Mouse (Mus musculus) myocyte (in vitro differentiated cells): ENCODE measurements around the gene Gm17631.

Experiments used
- CEBPB ChIP-seq: IDR thresholded peaks from 2 replicates; pipeline ENCODE4 v1.6.1; 2011; ENCODE audit warnings: mild to moderate bottlenecking, moderate library complexity; ENCODE audit not compliant: poor library complexity, insufficient read depth, severe bottlenecking
- E2F4 ChIP-seq: IDR thresholded peaks from one replicate; pipeline ENCODE4 v1.6.1; 2011; ENCODE audit warnings: mild to moderate bottlenecking, control low read depth, moderate library complexity; ENCODE audit not compliant: insufficient read depth
- MAX ChIP-seq: IDR thresholded peaks from one replicate; pipeline ENCODE4 v1.6.1; 2011; ENCODE audit warnings: low read depth, mild to moderate bottlenecking, control low read depth
- MYOD1 ChIP-seq, 3 experiments: IDR thresholded peaks; one replicate each; pipeline ENCODE4 v1.6.1; 2011; ENCODE audit warnings: control low read depth in 2 of 3, low read depth in 2 of 3, mild to moderate bottlenecking in 2 of 3, moderate library complexity in 1 of 3; ENCODE audit not compliant: insufficient read length in 2 of 3, control insufficient read depth in 1 of 3
- POLR2A ChIP-seq: IDR thresholded peaks from one replicate; pipeline ENCODE4 v1.6.1; 2011; ENCODE audit warnings: low read depth, mild to moderate bottlenecking, control low read depth, moderate library complexity; ENCODE audit not compliant: insufficient read length
- POLR2AphosphoS2 ChIP-seq: IDR thresholded peaks from one replicate; pipeline ENCODE4 v1.6.1; 2011; ENCODE audit warnings: low read depth, control low read depth; ENCODE audit not compliant: insufficient read length
- SRF ChIP-seq: IDR thresholded peaks from one replicate; pipeline ENCODE4 v1.6.1; 2011; ENCODE audit warnings: low read depth; ENCODE audit not compliant: control insufficient read depth, insufficient read length
- TCF12 ChIP-seq: IDR thresholded peaks from one replicate; pipeline ENCODE4 v1.6.1; 2011; ENCODE audit warnings: mild to moderate bottlenecking, control low read depth; ENCODE audit not compliant: poor library complexity, insufficient read depth, severe bottlenecking
- TCF3 ChIP-seq: IDR thresholded peaks from one replicate; pipeline ENCODE4 v1.6.1; 2011; ENCODE audit warnings: low read depth, control low read depth; ENCODE audit not compliant: insufficient read length

DNA sequence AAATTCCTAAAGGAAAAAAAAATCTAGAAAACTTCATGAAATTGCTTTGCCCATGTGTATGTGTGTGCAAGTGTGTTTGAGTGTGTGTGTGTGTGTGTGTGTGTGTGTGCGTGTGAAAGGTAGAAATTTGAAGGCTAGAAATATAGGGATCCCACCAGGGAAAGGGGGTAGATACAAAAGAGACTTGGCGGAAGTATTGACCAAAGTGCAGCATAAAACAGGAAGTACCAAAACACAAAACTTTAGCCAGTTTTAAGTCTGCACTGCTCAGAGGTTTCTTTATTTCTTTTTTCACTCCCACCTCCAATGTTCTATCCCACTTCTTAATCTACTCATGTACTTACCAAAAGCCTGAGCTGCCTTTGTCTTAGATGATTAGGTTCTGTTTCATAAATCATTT is 20.1 kb downstream of the Gm17631 start:
- no peak for TF ChIP-seq POLR2A
- no peak for TF ChIP-seq TCF12
- TF ChIP-seq POLR2AphosphoS2 = no peak
- no peak for TF ChIP-seq MAX
- TF ChIP-seq SRF = no peak
- no peak for TF ChIP-seq CEBPB
- TF ChIP-seq E2F4 = no peak
- TF ChIP-seq TCF3 = no peak
- TF ChIP-seq MYOD1 (IDR thresholded peaks at IDR 0.05; ENCODE audit: control insufficient read depth in 1 of 3, insufficient read length in 2 of 3, low read depth in 2 of 3) = no peak
